Mouse (Mus musculus) midbrain, embryonic 15.5 days (tissue): Measurements from ENCODE around the gene Klhl2. TPM values are rescaled to one million over a fixed set of nuclear protein-coding genes. Genes with fewer than 3 reads are reported as not detected.

Experiments
- ATAC-seq: fragments of 200-750 bp; cut with Nextera tagmentation; replicated peaks from 2 replicates; pipeline ENCODE4 v1.8.0; 2017; ENCODE audit warnings: moderate TSS enrichment
- H3K27ac ChIP-seq: fragments of 300-500 bp; sonication (generic); 2 replicates; pipeline ENCODE4 v1.5.1; 2015; ENCODE audit warnings: mild to moderate bottlenecking, inconsistent platforms
- H3K27me3 ChIP-seq: fragments of 300-500 bp; sonication (generic); replicated peaks from 2 replicates; pipeline ENCODE4 v1.6.1; 2015; ENCODE audit warnings: inconsistent platforms
- H3K36me3 ChIP-seq: fragments of 300-500 bp; sonication (generic); replicated peaks from 2 replicates; pipeline ENCODE4 v1.6.1; 2015; ENCODE audit warnings: inconsistent platforms
- H3K4me1 ChIP-seq: fragments of 300-500 bp; sonication (generic); 2 replicates; pipeline ENCODE4 v1.6.1; 2015; ENCODE audit warnings: inconsistent platforms
- H3K4me2 ChIP-seq: fragments of 300-500 bp; sonication (generic); 2 replicates; pipeline ENCODE4 v1.6.1; 2015; ENCODE audit warnings: inconsistent platforms, mild to moderate bottlenecking, moderate library complexity
- H3K4me3 ChIP-seq: fragments of 300-500 bp; sonication (generic); 2 replicates; pipeline ENCODE4 v1.5.1; 2015; ENCODE audit warnings: mild to moderate bottlenecking, inconsistent platforms
- H3K9ac ChIP-seq: fragments of 300-500 bp; sonication (generic); 2 replicates; pipeline ENCODE4 v1.6.1; 2015; ENCODE audit warnings: mild to moderate bottlenecking, inconsistent platforms
- H3K9me3 ChIP-seq: fragments of 300-500 bp; sonication (generic); 2 replicates; pipeline ENCODE4 v1.6.1; 2016; ENCODE audit warnings: inconsistent platforms
- WGBS: fragments of 180-500 bp; shearing (Covaris S2); methylation state at CpG from one replicate; pipeline ENCODE4 v1.1.7; 2015; ENCODE audit warnings: mixed read lengths; 5-methylcytosine and 5-hydroxymethylcytosine counted together
- polyA plus RNA-seq: library from polyadenylated mRNA; unstranded; fragments of >200 nt; fragmentation: Nextera tagmentation; extraction: Ambion mirVana; gene quantifications from 2 replicates; pipeline ENCODE4 v1.2.1, GENCODE M21; 2015

The Klhl2 gene
- polyA plus RNA-seq, 1 experiment from 2014 or later = 43.8 TPM

DNA sequence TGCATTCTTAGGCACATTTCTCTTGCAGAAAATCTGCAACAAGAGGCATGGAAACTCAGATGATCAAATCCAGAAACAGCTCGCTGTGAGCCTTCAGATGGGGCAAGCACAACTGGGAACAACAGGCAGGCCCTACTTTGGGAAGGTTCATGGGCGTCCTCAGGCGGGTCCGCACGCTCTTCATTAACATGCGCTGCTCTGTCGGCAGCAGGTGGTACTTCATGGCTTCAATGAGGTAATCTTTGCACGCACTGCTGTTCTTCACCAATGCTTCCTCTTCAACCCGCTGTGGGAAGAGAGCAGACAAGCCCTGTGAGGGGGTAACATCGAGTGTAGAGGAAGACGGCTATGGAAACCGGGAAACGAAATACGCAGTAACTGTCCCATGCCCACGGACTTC is 91.9 kb downstream of the Klhl2 start:
- no peak overlapping the region for H3K27ac ChIP-seq
- no peaks in the 10 kb centered on the region for H3K4me1 ChIP-seq
- peaks cover 4% of the 10 kb centered on the region; the same call in 1 of the 2 replicates for H3K36me3 ChIP-seq
- H3K9ac ChIP-seq = no peak overlapping the region
- WGBS = 93% methylated on average over 15 of the region's 15 CpGs
- no peak overlapping the region for H3K4me2 ChIP-seq
- no peak for ATAC-seq
- no peaks in the 10 kb centered on the region for H3K27me3 ChIP-seq
- no peaks in the 10 kb centered on the region for H3K9me3 ChIP-seq
- H3K4me3 ChIP-seq = no peak overlapping the region

DNA sequence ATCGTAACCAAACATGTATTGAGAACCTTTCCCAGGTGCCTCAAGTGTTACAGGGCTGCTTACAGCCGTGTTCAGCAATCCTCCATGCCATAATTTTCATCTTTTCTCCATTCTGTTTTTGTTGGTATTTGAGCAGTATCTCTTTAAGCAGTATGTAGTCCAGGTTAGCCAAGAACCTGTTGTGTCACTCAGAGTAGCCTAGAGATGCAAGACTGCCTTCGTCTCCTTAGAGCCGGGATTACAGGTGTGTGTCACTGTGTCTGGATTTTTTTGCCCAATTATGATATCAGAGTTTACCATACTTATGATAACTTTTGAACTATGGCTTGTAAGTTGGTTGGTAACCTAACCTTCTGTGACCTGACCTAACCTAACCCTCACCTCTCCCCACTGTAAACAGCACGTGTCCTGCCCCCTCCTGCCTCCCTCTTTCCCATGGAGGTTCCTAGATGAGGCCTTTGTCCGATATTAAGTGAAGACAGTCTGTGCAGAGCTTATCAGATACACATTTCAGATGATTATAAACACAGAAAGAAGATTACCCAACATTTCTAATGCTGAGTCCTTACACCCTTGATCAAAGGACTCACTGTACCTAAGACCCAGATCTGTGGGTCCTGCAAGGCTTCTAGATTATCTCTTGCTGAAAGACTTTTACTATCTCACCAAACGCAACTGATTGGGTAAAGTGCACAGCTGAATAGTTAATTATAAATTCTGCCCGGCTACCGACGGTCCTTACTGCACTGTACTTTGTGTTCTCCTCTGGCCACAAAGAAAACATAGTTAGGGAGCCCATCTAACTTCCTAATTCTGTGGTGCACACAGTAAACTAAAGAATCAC is 103.4 kb downstream of the Klhl2 start:
- H3K27ac ChIP-seq = no peak overlapping the region
- no peak overlapping the region for H3K4me3 ChIP-seq
- H3K4me2 ChIP-seq = no peak overlapping the region
- no peaks in the 10 kb centered on the region for H3K4me1 ChIP-seq
- 92% methylated on average over 10 of the region's 10 CpGs for WGBS
- no peaks in the 10 kb centered on the region for H3K9me3 ChIP-seq
- peaks cover 18% of the 10 kb centered on the region for H3K36me3 ChIP-seq
- no peaks in the 10 kb centered on the region for H3K27me3 ChIP-seq
- H3K9ac ChIP-seq = no peak overlapping the region
- ATAC-seq = no peak

DNA sequence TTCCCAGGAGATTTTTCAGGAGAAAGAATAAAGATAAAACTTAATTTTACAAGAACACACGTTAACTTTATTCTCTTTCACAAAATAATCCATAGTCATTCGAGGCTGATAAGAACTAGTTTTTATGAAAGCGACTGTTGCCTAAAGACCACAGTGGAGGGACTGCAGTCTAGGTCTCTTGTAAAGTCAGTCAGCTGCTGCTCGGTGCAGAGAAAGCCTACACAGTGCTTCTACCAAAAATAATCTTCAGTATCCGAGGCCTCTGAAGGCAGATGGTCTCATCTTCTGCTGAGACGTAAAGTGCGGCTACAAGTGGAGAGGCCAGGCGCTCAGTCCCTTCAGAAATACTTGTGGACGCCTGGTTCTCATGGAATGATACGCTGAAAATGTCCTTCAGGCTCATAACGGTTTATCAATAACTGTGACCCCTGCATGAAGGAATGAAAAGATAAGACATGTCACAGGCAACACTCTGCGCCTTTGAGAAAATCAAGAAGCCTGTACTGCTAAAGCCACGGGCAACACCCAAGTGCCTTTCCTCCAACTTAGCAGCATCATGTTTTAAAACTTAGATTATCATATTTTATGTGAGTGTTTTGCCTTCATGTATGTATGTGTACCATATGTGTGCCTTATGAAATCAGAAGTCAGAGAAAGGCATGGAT is 109.1 kb downstream of the Klhl2 start:
- Histone ChIP-seq H3K4me1 (no peaks in the 10 kb centered on the region), H3K27ac (no peak overlapping the region), H3K4me2 (no peak overlapping the region), H3K9ac (no peak overlapping the region), H3K36me3 (no peaks in the 10 kb centered on the region), H3K4me3 (no peak overlapping the region), H3K27me3 (no peaks in the 10 kb centered on the region), H3K9me3 (no peaks in the 10 kb centered on the region)
- 94% methylated on average over 13 of the region's 13 CpGs for WGBS
- ATAC-seq = no peak

DNA sequence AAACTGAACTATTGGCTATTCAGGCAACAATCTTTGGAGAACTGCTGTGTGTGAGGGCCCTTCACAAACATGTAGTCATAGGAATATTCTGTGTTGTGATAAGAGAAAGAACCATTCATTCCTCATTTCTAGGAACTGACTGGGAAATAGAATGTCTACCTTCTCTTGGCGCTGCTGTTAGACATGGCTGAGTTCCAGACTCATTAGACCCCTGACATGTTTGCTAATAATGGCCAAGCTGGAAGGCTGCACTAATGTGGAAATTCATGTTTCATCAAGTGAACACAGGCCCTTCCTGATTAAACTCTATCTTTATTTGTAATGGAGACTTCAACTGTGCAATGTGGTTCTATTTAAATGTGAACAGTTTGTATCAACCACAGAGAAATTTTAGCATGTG is 110.9 kb downstream of the Klhl2 start:
- H3K36me3 ChIP-seq = no peaks in the 10 kb centered on the region
- ATAC-seq = no peak
- no peaks in the 10 kb centered on the region for H3K9me3 ChIP-seq
- H3K4me3 ChIP-seq = no peak overlapping the region
- H3K27ac ChIP-seq = no peak overlapping the region
- no peak overlapping the region for H3K9ac ChIP-seq
- H3K27me3 ChIP-seq = no peaks in the 10 kb centered on the region
- no peak overlapping the region for H3K4me2 ChIP-seq
- H3K4me1 ChIP-seq = peaks cover 6% of the 10 kb centered on the region
- WGBS = 72% methylated on average over 1 of the region's 1 CpGs

DNA sequence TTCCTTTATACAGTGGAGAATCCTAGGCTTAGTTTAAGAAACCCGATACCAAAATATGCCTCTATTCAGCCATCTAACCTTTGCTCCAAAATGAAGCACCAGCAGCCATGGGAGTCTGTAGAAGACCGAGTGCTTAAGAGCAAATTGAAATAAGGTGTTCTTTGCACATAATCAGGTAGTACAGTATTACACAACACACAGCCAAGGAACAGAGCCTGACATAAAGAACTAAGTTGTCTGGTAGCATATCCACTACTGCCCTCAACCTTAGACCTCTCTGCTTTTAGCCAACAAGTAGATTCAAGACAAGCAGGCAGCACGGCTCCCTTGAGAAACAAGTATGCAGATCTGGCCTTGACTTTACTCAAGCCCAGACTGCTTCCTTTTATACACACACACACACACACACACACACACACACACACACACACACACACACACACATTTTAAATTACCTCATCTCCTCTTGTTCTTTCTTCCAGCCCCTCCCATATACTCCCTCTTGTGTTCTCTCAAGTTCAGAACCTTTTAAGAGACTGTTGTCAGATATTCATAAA is 113.0 kb downstream of the Klhl2 start:
- H3K27me3 ChIP-seq = no peaks in the 10 kb centered on the region
- H3K4me1 ChIP-seq = peaks cover 14% of the 10 kb centered on the region
- 84% methylated on average over 3 of the region's 3 CpGs for WGBS
- H3K36me3 ChIP-seq = no peaks in the 10 kb centered on the region
- no peaks in the 10 kb centered on the region for H3K9me3 ChIP-seq
- no peak overlapping the region for H3K27ac ChIP-seq
- H3K9ac ChIP-seq = no peak overlapping the region
- H3K4me2 ChIP-seq = no peak overlapping the region
- no peak for ATAC-seq
- no peak overlapping the region for H3K4me3 ChIP-seq

DNA sequence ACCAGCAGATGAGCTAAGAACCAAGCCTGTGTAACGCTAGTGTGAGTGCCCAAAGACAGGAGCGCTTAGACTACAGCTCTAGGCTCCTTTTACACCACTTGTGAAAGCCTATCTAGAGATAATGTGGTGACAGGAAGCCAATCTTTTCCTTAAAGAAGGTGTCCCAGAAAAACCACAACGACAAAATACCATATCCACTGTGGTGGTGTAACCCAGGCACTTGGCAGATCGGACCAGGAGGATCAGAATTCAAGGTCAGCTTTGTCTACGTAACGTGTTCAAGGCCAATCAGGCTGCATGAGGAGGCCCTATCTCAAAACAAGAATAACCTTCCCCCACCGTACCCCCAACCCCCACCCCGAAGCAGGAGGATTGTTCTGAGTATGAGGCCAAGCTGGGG is 114.7 kb downstream of the Klhl2 start:
- no peak for ATAC-seq

DNA sequence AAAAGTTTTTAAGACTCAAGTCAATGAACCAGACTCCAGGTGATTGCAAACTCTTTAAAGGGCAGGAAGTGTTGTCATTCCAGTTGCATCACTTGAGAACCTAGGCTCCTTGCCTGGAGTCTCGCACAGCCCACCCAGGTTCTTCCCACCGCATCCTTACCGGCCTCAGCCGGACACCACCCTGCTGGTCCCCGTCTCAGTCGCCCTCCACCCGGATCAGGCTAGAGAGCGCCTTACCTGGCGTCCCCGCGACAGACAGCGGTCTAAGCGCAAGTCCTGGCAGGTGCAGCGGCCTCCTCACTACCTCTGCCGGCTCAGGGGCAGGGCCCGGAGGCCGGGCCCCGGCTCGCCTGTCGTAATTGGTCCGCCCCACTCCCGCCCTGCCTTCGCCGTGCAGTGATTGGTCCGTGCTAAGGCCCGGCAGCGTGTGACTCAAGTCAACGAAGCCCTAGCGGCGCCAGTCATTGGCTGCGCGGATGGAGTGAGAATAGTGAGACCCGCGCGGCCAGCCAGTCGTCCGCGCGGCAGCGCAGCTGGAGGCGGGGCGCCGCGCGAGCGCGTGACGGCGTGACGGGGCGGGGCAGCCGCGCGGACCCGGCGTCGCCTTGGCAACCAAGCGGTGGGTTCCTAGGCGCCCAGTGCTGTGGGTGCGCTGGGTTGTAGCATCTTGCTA is 116.4 kb downstream of the Klhl2 start, which contains the start of gene Msmo1:
Msmo1 (minus strand) TSS at position 522 of the 673 bp plus-strand sequence.
- Histone ChIP-seq H3K27me3 (no peaks in the 10 kb centered on the region), H3K9ac (peak within 1 kb of the TSS; percentile 75), H3K27ac (peak within 1 kb of the TSS; percentile 92), H3K4me2 (peak within 1 kb of the TSS; percentile 51), H3K9me3 (no peaks in the 10 kb centered on the region), H3K36me3 (peaks cover 5% of the 10 kb centered on the region; the same call in 1 of the 2 replicates), H3K4me3 (peak within 1 kb of the TSS; percentile 81), H3K4me1 (peaks cover 44% of the 10 kb centered on the region)
- under 1% methylated on average over 60 of the region's 60 CpGs for WGBS
- ATAC-seq = peak; percentile 100

More for the DNA sequence above, 114.7 kb downstream of the Klhl2 start:
- Histone ChIP-seq H3K27me3 (no peaks in the 10 kb centered on the region), H3K27ac (0 out of 2 replicates have a peak overlapping the region, but pooled peaks have one; percentile 49), H3K9me3 (no peaks in the 10 kb centered on the region), H3K4me1 (peaks cover 29% of the 10 kb centered on the region), H3K36me3 (no peaks in the 10 kb centered on the region; the same call in 1 of the 2 replicates), H3K9ac (no peak overlapping the region), H3K4me2 (no peak overlapping the region), H3K4me3 (no peak overlapping the region)
- WGBS = 89% methylated on average over 8 of the region's 8 CpGs

DNA sequence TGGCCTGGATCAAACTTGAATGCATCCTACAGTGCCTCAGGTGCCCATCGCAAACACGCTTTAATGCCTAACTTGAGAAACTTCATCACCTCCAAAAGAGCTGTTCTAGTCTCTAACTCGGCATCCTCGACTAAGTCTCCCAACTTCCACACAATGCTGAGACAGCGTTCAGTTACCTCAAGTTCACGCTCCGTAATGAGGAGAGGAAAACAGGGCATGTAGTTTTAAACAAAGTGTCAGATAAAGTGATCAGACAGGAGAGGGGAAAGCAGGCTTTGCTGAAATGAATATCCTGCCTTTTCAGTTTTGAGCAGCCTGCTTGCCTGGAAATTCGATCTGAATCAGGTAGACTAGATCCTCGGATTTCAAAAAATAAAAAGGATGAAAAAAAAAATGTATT is 117.2 kb downstream of the Klhl2 start:
- no peak for ATAC-seq

DNA sequence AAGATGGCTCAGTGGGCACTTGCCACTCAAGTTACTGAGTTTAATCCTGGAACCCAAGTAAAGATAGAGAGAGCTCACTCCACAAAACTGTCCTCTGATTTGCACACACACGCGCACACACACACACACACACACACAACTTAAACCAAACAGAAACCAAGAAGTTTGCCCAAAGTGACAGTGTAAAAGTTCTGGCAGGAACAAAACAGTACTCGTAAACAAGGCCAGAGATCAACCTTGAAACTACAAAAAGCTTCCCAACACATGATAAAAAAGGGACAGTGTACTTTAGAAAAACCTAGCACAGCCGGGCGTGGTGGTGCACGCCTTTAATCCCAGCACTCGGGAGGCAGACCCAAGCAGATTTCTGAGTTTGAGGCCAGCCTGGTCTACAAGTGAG is 121.7 kb downstream of the Klhl2 start:
- Histone ChIP-seq H3K36me3 (peaks cover 26% of the 10 kb centered on the region), H3K4me2 (no peak overlapping the region), H3K4me3 (no peak overlapping the region), H3K9ac (no peak overlapping the region), H3K9me3 (no peaks in the 10 kb centered on the region), H3K4me1 (peaks cover 48% of the 10 kb centered on the region), H3K27me3 (no peaks in the 10 kb centered on the region), H3K27ac (no peak overlapping the region)
- 90% methylated on average over 7 of the region's 7 CpGs for WGBS
- no peak for ATAC-seq

More for the DNA sequence above, 117.2 kb downstream of the Klhl2 start:
- WGBS = 8% methylated on average over 9 of the region's 9 CpGs
- Histone ChIP-seq H3K27me3 (no peaks in the 10 kb centered on the region), H3K9ac (peak overlapping the region; percentile 75), H3K36me3 (peaks cover 5% of the 10 kb centered on the region; the same call in 1 of the 2 replicates), H3K27ac (peak overlapping the region; percentile 92), H3K4me2 (peak overlapping the region; percentile 51), H3K9me3 (no peaks in the 10 kb centered on the region), H3K4me3 (peak overlapping the region; percentile 81), H3K4me1 (peaks cover 50% of the 10 kb centered on the region)

DNA sequence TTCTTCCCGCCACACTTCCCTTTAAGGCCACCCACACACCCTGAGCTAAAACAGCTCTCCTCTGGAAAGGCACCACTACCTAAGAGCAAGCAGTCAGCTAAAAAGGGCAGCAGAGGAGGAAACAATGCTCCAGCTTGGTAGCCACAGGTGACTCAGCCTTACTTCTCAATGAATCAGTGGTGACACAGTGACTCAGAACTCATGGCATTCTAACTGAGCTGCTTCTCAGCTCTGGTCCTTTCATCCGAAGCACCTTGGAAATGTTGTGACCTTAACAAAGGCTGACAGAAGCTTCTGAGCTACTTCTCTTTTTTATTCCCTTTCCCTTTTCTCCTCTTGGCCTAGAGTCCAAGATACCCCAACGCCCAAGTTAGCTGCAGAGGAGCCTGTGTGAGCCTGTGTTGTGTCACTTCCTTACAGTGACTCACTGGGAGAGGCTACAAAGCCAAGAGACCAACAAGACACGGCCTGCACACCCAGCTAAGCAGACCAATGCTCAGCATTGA is 123.6 kb downstream of the Klhl2 start:
- peaks cover 34% of the 10 kb centered on the region for H3K36me3 ChIP-seq
- WGBS = 90% methylated on average over 4 of the region's 4 CpGs

DNA sequence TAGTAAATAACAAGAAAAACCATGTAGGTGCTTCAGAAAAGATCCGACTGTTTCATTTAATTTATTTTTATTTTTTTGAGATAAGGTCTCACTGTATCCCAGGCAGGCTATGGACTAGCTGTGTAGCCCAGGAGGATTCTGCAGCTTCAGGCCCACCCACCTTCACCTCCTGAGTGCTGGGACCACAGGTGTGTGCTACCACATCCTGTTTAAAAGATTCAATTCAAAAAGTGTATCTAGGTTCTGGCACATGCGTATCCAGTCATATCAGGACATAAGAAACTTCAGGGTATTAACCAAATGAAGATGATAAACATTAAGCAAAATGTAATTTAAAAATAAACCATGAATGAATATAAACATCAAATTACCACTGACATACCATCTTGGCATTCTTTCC is 126.6 kb downstream of the Klhl2 start:
- H3K4me2 ChIP-seq = no peak overlapping the region
- ATAC-seq = no peak
- H3K9ac ChIP-seq = no peak overlapping the region
- no peaks in the 10 kb centered on the region for H3K9me3 ChIP-seq
- peaks cover 8% of the 10 kb centered on the region for H3K4me1 ChIP-seq
- H3K4me3 ChIP-seq = no peak overlapping the region
- H3K36me3 ChIP-seq = peaks cover 54% of the 10 kb centered on the region
- 96% methylated on average over 2 of the region's 2 CpGs for WGBS
- H3K27ac ChIP-seq = no peak overlapping the region
- no peaks in the 10 kb centered on the region for H3K27me3 ChIP-seq

More for the DNA sequence above, 123.6 kb downstream of the Klhl2 start:
- H3K9ac ChIP-seq = no peak overlapping the region
- H3K4me3 ChIP-seq = no peak overlapping the region
- no peaks in the 10 kb centered on the region for H3K9me3 ChIP-seq
- no peaks in the 10 kb centered on the region for H3K27me3 ChIP-seq
- ATAC-seq = no peak
- peaks cover 34% of the 10 kb centered on the region for H3K4me1 ChIP-seq
- no peak overlapping the region for H3K4me2 ChIP-seq
- H3K27ac ChIP-seq = no peak overlapping the region

DNA sequence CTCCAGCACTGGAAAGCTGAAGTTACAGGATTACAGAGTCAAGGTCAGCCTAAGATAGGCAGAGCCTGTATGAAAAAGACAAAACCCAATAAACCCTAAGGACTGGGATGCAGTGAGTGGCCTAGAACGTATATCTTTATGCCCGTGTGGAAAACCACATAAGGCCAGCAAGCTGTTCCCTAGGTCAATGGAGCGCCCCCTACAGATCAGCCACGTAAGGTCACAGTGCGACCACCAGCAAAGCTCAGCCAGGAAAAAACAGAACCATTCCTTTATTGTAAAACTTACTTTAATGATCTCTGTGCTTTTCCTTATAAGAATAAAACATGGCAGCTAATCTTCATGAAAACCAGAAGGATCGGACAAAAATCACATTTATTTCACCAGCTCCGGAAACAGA is 131.9 kb downstream of the Klhl2 start:
- no peaks in the 10 kb centered on the region for H3K27me3 ChIP-seq
- no peak overlapping the region for H3K27ac ChIP-seq
- 83% methylated on average over 7 of the region's 7 CpGs for WGBS
- H3K4me1 ChIP-seq = no peaks in the 10 kb centered on the region
- peaks cover 54% of the 10 kb centered on the region for H3K36me3 ChIP-seq
- H3K9ac ChIP-seq = no peak overlapping the region
- H3K4me3 ChIP-seq = no peak overlapping the region
- H3K9me3 ChIP-seq = no peaks in the 10 kb centered on the region
- no peak overlapping the region for H3K4me2 ChIP-seq
- no peak for ATAC-seq
